Mouse (Mus musculus) gastrocnemius, adult 2 months (tissue): ENCODE results near the gene Ror2. TPM values are rescaled to one million over a fixed set of nuclear protein-coding genes. Genes with fewer than 3 reads are reported as not detected.

Experiments
- DNase-seq: peaks from one replicate; pipeline ENCODE4 v3.0.0; 2022
- H3K27ac ChIP-seq: fragments of 200-600 bp; 2 replicates; pipeline ENCODE4 v1.8.1; 2022; ENCODE audit warnings: mild to moderate bottlenecking
- H3K4me3 ChIP-seq: fragments of 200-600 bp; 2 replicates; pipeline ENCODE4 v1.8.1; 2022; ENCODE audit warnings: mild to moderate bottlenecking, moderate library complexity
- CTCF ChIP-seq: fragments of 200-600 bp; IDR thresholded peaks from 2 replicates; pipeline ENCODE4 v1.8.1; 2022; ENCODE audit warnings: antibody characterized with exemption, mild to moderate bottlenecking, moderate library complexity
- intact Hi-C: fragments of 180-260 bp; cut with DNase I; formaldehyde crosslinking; loops from one replicate; pipeline ENCODE4 v1.15.1; 2025
- total RNA-seq, 2 experiments: library from RNA; stranded (reverse); gene quantifications; 2 replicates each; pipeline ENCODE4 v1.2.3; 2021

The Ror2 gene
- total RNA-seq, 2 experiments from 2014 or later, result 0.20 to 0.84 TPM

- intact Hi-C loops, result no loop called here
- no peak overlapping the region for H3K27ac ChIP-seq
- DNase-seq, result no peak
- TF ChIP-seq CTCF, result no peak
- no peak overlapping the region for H3K4me3 ChIP-seq
Observed at GRCm38 (mm10) chr13:53193713-53194112, 92.2 kb downstream of the Ror2 start.

- intact Hi-C loops, result no loop called here
- no peak for TF ChIP-seq CTCF
- no peak overlapping the region for H3K4me3 ChIP-seq
- no peak for DNase-seq
- H3K27ac ChIP-seq, result no peak overlapping the region
Observed at GRCm38 (mm10) chr13:53192286-53192685, 93.6 kb downstream of the Ror2 start.

GRCm38 (mm10) chr13:53191657-53192056 is 94.3 kb downstream of the Ror2 start:
- no peak for TF ChIP-seq CTCF
- intact Hi-C loops, result no loop called here
- H3K4me3 ChIP-seq, result no peak overlapping the region
- no peak for DNase-seq
- H3K27ac ChIP-seq, result no peak overlapping the region

GRCm38 (mm10) chr13:53188935-53189334 is 97.0 kb downstream of the Ror2 start:
- intact Hi-C loops, result no loop called here
- H3K27ac ChIP-seq, result no peak overlapping the region
- H3K4me3 ChIP-seq, result no peak overlapping the region
- TF ChIP-seq CTCF, result no peak
- DNase-seq, result no peak

GRCm38 (mm10) chr13:53184858-53185257 is 101.1 kb downstream of the Ror2 start:
- H3K27ac ChIP-seq, result no peak overlapping the region
- H3K4me3 ChIP-seq, result no peak overlapping the region
- DNase-seq, result no peak
- no peak for TF ChIP-seq CTCF
- intact Hi-C loops, result no loop called here

- intact Hi-C loops, result no loop called here
- Histone ChIP-seq H3K27ac (no peak overlapping the region), H3K4me3 (no peak overlapping the region)
- no peak for DNase-seq
- TF ChIP-seq CTCF, result no peak
Observed at GRCm38 (mm10) chr13:53184149-53184548, 101.8 kb downstream of the Ror2 start.

GRCm38 (mm10) chr13:53183161-53183577 is 102.8 kb downstream of the Ror2 start:
- no peak for TF ChIP-seq CTCF
- intact Hi-C loops, result no loop called here
- DNase-seq, result no peak

GRCm38 (mm10) chr13:53178594-53178993 is 107.3 kb downstream of the Ror2 start:
- TF ChIP-seq CTCF, result no peak
- intact Hi-C loops, result no loop called here
- peak overlapping the region; percentile 31; the same call in 1 of the 2 replicates for H3K27ac ChIP-seq
- DNase-seq, result no peak
- H3K4me3 ChIP-seq, result peak overlapping the region; percentile 51

More at GRCm38 (mm10) chr13:53183161-53183577, 102.8 kb downstream of the Ror2 start:
- no peak overlapping the region for H3K4me3 ChIP-seq
- H3K27ac ChIP-seq, result no peak overlapping the region

- no peak for DNase-seq
- no peak for TF ChIP-seq CTCF
- Histone ChIP-seq H3K27ac (no peak overlapping the region), H3K4me3 (no peak overlapping the region)
- intact Hi-C loops, result no loop called here
Observed at GRCm38 (mm10) chr13:53178171-53178570, 107.8 kb downstream of the Ror2 start.

- intact Hi-C loops, result no loop called here
- DNase-seq, result no peak
- Histone ChIP-seq H3K27ac (no peak overlapping the region), H3K4me3 (no peak overlapping the region)
- no peak for TF ChIP-seq CTCF
Observed at GRCm38 (mm10) chr13:53177424-53177718, 108.6 kb downstream of the Ror2 start.

- no peak overlapping the region for H3K27ac ChIP-seq
- TF ChIP-seq CTCF, result no peak
- no peak overlapping the region for H3K4me3 ChIP-seq
- no peak for DNase-seq
- intact Hi-C loops, result no loop called here
Observed at GRCm38 (mm10) chr13:53176695-53177423, 109.1 kb downstream of the Ror2 start.

- no peak for DNase-seq
- no peak for TF ChIP-seq CTCF
- Histone ChIP-seq H3K4me3 (no peak overlapping the region), H3K27ac (no peak overlapping the region)
- intact Hi-C loops, result no loop called here
Observed at GRCm38 (mm10) chr13:53175041-53175440, 110.9 kb downstream of the Ror2 start.

- TF ChIP-seq CTCF, result no peak
- H3K27ac ChIP-seq, result no peak overlapping the region
- intact Hi-C loops, result no loop called here
- DNase-seq, result no peak
- H3K4me3 ChIP-seq, result no peak overlapping the region
Observed at GRCm38 (mm10) chr13:53163671-53164070, 122.3 kb downstream of the Ror2 start.

- no peak for TF ChIP-seq CTCF
- Histone ChIP-seq H3K27ac (no peak overlapping the region), H3K4me3 (no peak overlapping the region)
- no peak for DNase-seq
- intact Hi-C loops, result no loop called here
Observed at GRCm38 (mm10) chr13:53163060-53163459, 122.9 kb downstream of the Ror2 start.
